Mouse (Mus musculus): Measurements from ENCODE around the gene Mki67. TPM values are rescaled to one million over a fixed set of nuclear protein-coding genes. Genes with fewer than 3 reads are reported as not detected.

Mki67 gene
- polyA plus RNA-seq, 1 experiment from 2014 or later: 43.7 TPM

GRCm38 (mm10) chr7:135650061-135650460, 66.1 kb downstream of the Mki67 start:
- H3K9me3 ChIP-seq (ENCODE audit: control insufficient read depth, low read length): 0 out of 2 replicates have a peak, but pooled peaks cover 2% of the 10 kb centered on the region
- no peak overlapping the region for H3K27ac ChIP-seq (ENCODE audit: low read length)
- H3K4me3 ChIP-seq (ENCODE audit: low read length): no peak overlapping the region
- H3K4me1 ChIP-seq (replicated peaks; ENCODE audit: control insufficient read depth, insufficient read depth, low read length): peaks cover 5% of the 10 kb centered on the region; the same call in 1 of the 2 replicates
- H3K27me3 ChIP-seq (ENCODE audit: control insufficient read depth, insufficient read depth, low read depth, low read length): no peaks in the 10 kb centered on the region
- no peaks in the 10 kb centered on the region for H3K36me3 ChIP-seq (ENCODE audit: control insufficient read depth, insufficient read depth, low read length)
- 78% methylated on average over 5 of the region's 5 CpGs for WGBS
- no peak overlapping the region for H3K4me2 ChIP-seq (ENCODE audit: low read depth, low read length)
- no peak overlapping the region for H3K9ac ChIP-seq (ENCODE audit: low read length)
- ATAC-seq (ENCODE audit: low read depth): no peak

GRCm38 (mm10) chr7:135649306-135649705, 66.9 kb downstream of the Mki67 start:
- H3K9me3 ChIP-seq (ENCODE audit: control insufficient read depth, low read length): 0 out of 2 replicates have a peak, but pooled peaks cover 2% of the 10 kb centered on the region
- H3K4me3 ChIP-seq (ENCODE audit: low read length): no peak overlapping the region
- no peak overlapping the region for H3K9ac ChIP-seq (ENCODE audit: low read length)
- H3K4me1 ChIP-seq (replicated peaks; ENCODE audit: control insufficient read depth, insufficient read depth, low read length): peaks cover 5% of the 10 kb centered on the region; the same call in 1 of the 2 replicates
- no peak for ATAC-seq (ENCODE audit: low read depth)
- H3K4me2 ChIP-seq (ENCODE audit: low read depth, low read length): no peak overlapping the region
- no peaks in the 10 kb centered on the region for H3K27me3 ChIP-seq (ENCODE audit: control insufficient read depth, insufficient read depth, low read depth, low read length)
- WGBS: 93% methylated on average over 1 of the region's 1 CpGs
- no peaks in the 10 kb centered on the region for H3K36me3 ChIP-seq (ENCODE audit: control insufficient read depth, insufficient read depth, low read length)
- H3K27ac ChIP-seq (ENCODE audit: low read length): no peak overlapping the region

DNA sequence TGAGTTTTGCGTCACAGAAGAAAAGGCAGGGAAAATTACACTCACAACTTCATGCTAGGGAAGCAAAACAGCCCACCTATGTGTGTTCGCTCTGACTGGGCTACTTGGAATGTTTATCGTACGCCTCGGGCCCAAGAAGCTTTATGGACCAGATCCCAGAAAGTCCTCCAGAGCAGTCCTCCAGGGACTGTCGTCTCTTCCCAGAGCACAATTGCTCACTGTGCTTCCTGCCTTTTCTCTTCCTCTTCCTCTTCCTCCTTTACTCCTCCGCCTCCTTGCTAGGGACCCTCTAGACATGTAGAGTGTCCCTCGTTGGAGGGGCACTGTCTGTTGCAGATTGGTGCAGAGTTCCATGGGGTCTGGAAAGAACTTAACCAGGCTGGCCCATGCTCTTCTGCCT, 67.3 kb downstream of the Mki67 start:
- H3K4me1 ChIP-seq (replicated peaks; ENCODE audit: control insufficient read depth, insufficient read depth, low read length): peaks cover 5% of the 10 kb centered on the region; the same call in 1 of the 2 replicates
- no peaks in the 10 kb centered on the region for H3K27me3 ChIP-seq (ENCODE audit: control insufficient read depth, insufficient read depth, low read depth, low read length)
- H3K27ac ChIP-seq (ENCODE audit: low read length): no peak overlapping the region
- 0 out of 2 replicates have a peak, but pooled peaks cover 2% of the 10 kb centered on the region for H3K9me3 ChIP-seq (ENCODE audit: control insufficient read depth, low read length)
- H3K4me3 ChIP-seq (ENCODE audit: low read length): no peak overlapping the region
- no peaks in the 10 kb centered on the region for H3K36me3 ChIP-seq (ENCODE audit: control insufficient read depth, insufficient read depth, low read length)
- H3K9ac ChIP-seq (ENCODE audit: low read length): no peak overlapping the region
- no peak for ATAC-seq (ENCODE audit: low read depth)
- no peak overlapping the region for H3K4me2 ChIP-seq (ENCODE audit: low read depth, low read length)
- WGBS: 80% methylated on average over 8 of the region's 8 CpGs

DNA sequence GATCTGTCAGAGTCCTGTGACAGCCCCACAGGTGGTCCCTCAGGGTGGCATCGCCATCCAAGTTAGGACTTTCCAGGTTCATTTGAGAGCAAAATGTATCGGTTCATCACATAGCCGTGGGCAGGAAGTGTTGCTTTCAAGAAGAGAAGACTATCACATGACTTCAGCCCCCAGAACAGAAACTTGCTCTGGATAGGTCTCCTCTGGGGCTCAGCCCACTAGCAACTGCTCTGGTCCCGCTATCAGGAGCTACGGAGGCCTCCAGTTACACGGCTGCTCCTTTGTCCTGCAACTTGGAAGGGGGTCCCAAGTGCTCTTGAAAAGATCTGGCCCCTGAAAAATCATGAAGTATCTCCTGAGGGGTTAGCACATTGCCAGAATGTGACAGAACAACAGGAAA, 69.2 kb downstream of the Mki67 start:
- no peaks in the 10 kb centered on the region for H3K36me3 ChIP-seq (ENCODE audit: control insufficient read depth, insufficient read depth, low read length)
- 0 out of 2 replicates have a peak, but pooled peaks cover 2% of the 10 kb centered on the region for H3K9me3 ChIP-seq (ENCODE audit: control insufficient read depth, low read length)
- H3K4me3 ChIP-seq (ENCODE audit: low read length): no peak overlapping the region
- H3K4me1 ChIP-seq (replicated peaks; ENCODE audit: control insufficient read depth, insufficient read depth, low read length): peaks cover 3% of the 10 kb centered on the region; the same call in 1 of the 2 replicates
- no peak overlapping the region for H3K4me2 ChIP-seq (ENCODE audit: low read depth, low read length)
- H3K9ac ChIP-seq (ENCODE audit: low read length): no peak overlapping the region
- WGBS: 43% methylated on average over 6 of the region's 6 CpGs
- ATAC-seq (ENCODE audit: low read depth): no peak
- no peaks in the 10 kb centered on the region for H3K27me3 ChIP-seq (ENCODE audit: control insufficient read depth, insufficient read depth, low read depth, low read length)
- H3K27ac ChIP-seq (ENCODE audit: low read length): no peak overlapping the region

DNA sequence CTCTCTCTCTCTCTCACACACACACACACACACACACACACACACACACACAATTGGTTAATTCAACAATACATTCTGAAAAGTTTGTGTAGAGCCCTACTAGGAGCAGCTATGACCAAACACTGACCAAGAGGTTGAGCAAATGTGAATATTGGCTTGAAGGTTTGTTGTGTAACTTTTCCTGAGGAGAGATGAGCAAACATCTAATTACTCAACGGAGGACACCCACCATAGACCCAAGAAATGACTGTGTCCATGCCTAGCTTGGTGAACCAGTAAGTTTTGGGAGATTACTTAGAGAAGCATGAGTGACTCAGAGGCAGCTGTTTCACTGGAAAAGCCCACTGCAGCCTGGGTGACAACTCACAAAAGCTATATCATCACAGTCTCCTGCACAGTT, 71.7 kb downstream of the Mki67 start:
- 73% methylated on average over 1 of the region's 1 CpGs for WGBS
- no peak overlapping the region for H3K4me2 ChIP-seq (ENCODE audit: low read depth, low read length)
- no peaks in the 10 kb centered on the region for H3K4me1 ChIP-seq (replicated peaks; ENCODE audit: control insufficient read depth, insufficient read depth, low read length)
- no peaks in the 10 kb centered on the region for H3K36me3 ChIP-seq (ENCODE audit: control insufficient read depth, insufficient read depth, low read length)
- H3K4me3 ChIP-seq (ENCODE audit: low read length): no peak overlapping the region
- H3K9me3 ChIP-seq (ENCODE audit: control insufficient read depth, low read length): 0 out of 2 replicates have a peak, but pooled peaks cover 2% of the 10 kb centered on the region
- no peak for ATAC-seq (ENCODE audit: low read depth)
- H3K27me3 ChIP-seq (ENCODE audit: control insufficient read depth, insufficient read depth, low read depth, low read length): no peaks in the 10 kb centered on the region
- H3K27ac ChIP-seq (ENCODE audit: low read length): no peak overlapping the region
- H3K9ac ChIP-seq (ENCODE audit: low read length): no peak overlapping the region

GRCm38 (mm10) chr7:135641698-135642507, 74.3 kb downstream of the Mki67 start:
- ATAC-seq (ENCODE audit: low read depth): no peak
- no peaks in the 10 kb centered on the region for H3K27me3 ChIP-seq (ENCODE audit: control insufficient read depth, insufficient read depth, low read depth, low read length)

More at GRCm38 (mm10) chr7:135641698-135642507, 74.3 kb downstream of the Mki67 start:
- Histone ChIP-seq H3K4me2 (ENCODE audit: low read depth, low read length) (no peak overlapping the region), H3K4me3 (ENCODE audit: low read length) (no peak overlapping the region), H3K4me1 (replicated peaks; ENCODE audit: control insufficient read depth, insufficient read depth, low read length) (no peaks in the 10 kb centered on the region), H3K9me3 (ENCODE audit: control insufficient read depth, low read length) (no peaks in the 10 kb centered on the region), H3K36me3 (ENCODE audit: control insufficient read depth, insufficient read depth, low read length) (no peaks in the 10 kb centered on the region), H3K27ac (ENCODE audit: low read length) (no peak overlapping the region), H3K9ac (ENCODE audit: low read length) (no peak overlapping the region)
- 53% methylated on average over 14 of the region's 14 CpGs for WGBS

Other genes with a start within 250 kb of the Mki67 start
- not detected in 2 replicates for gene Clrn3, start 187.7 kb downstream of the Mki67 start, polyA plus RNA-seq (2015; fragmentation: Nextera tagmentation; extraction: Ambion mirVana)
- 2.5 and 2.6 TPM in 2 replicates for gene Ptpre, start 178.9 kb downstream of the Mki67 start, polyA plus RNA-seq (2015; fragmentation: Nextera tagmentation; extraction: Ambion mirVana)